Comparison of ENCODE assay signal across 8 mouse cellular contexts in genomic region chr1:136344768-136345453, GRCm38 (mm10). TPM values are rescaled to one million over a fixed set of nuclear protein-coding genes. Genes with fewer than 3 reads are reported as not detected.
DNase-seq lines count a peak whose midpoint lies in the region; ATAC-seq and TF ChIP-seq lines count a peak whose summit lies in the region.

No protein-coding gene starts in this region.

- peak overlapping the region; percentile 93; the same call in 1 of the 2 replicates for H3K27ac ChIP-seq in embryonic facial prominence, embryonic 11.5 days (replicated peaks; ENCODE audit: low read depth, low read length)
- peak overlapping the region; percentile 99 for H3K27ac ChIP-seq in hindbrain, embryonic 15.5 days (replicated peaks)
- peak overlapping the region; percentile 96 for H3K27ac ChIP-seq in liver, postnatal 0 days (ENCODE audit: low read depth)

- peak overlapping the region; percentile 95 for H3K4me3 ChIP-seq in embryonic facial prominence, embryonic 11.5 days (ENCODE audit: low read depth, low read length)
- peak overlapping the region; percentile 99 for H3K4me3 ChIP-seq in hindbrain, embryonic 15.5 days
- peak overlapping the region; percentile 89 for H3K4me3 ChIP-seq in liver, postnatal 0 days (ENCODE audit: low read depth, low read length)

- no peaks in the 10 kb centered on the region for H3K9me3 ChIP-seq in embryonic facial prominence, embryonic 11.5 days (replicated peaks; ENCODE audit: control insufficient read depth, low read length)
- no peaks in the 10 kb centered on the region for H3K9me3 ChIP-seq in hindbrain, embryonic 15.5 days
- H3K9me3 ChIP-seq in liver, postnatal 0 days (ENCODE audit: low read length) = no peaks in the 10 kb centered on the region

- H3K36me3 ChIP-seq in embryonic facial prominence, embryonic 11.5 days (replicated peaks; ENCODE audit: control insufficient read depth, insufficient read depth, low read depth, low read length) = no peaks in the 10 kb centered on the region; the same call in 1 of the 2 replicates
- H3K36me3 ChIP-seq in hindbrain, embryonic 15.5 days = no peaks in the 10 kb centered on the region
- H3K36me3 ChIP-seq in liver, postnatal 0 days (replicated peaks; ENCODE audit: insufficient read depth, low read length) = peaks cover 5% of the 10 kb centered on the region; the same call in 1 of the 2 replicates
- H3K36me3 ChIP-seq in splenic B cell, adult 2 months (ENCODE audit: control insufficient read depth, insufficient read depth, low read length, poor library complexity, severe bottlenecking) = no peaks in the 10 kb centered on the region; the same call in 1 of the 2 replicates

- H3K27me3 ChIP-seq in embryonic facial prominence, embryonic 11.5 days (ENCODE audit: control insufficient read depth, insufficient read depth, low read length) = no peaks in the 10 kb centered on the region
- no peaks in the 10 kb centered on the region for H3K27me3 ChIP-seq in hindbrain, embryonic 15.5 days
- H3K27me3 ChIP-seq in liver, postnatal 0 days (ENCODE audit: insufficient read depth, low read length) = no peaks in the 10 kb centered on the region
- no peaks in the 10 kb centered on the region for H3K27me3 ChIP-seq in splenic B cell, adult 2 months (ENCODE audit: control insufficient read depth, insufficient read depth, low read length, poor library complexity, severe bottlenecking)

- peak overlapping the region; percentile 96 for H3K9ac ChIP-seq in embryonic facial prominence, embryonic 11.5 days (replicated peaks; ENCODE audit: low read length)
- H3K9ac ChIP-seq in hindbrain, embryonic 15.5 days = peak overlapping the region; percentile 92
- H3K9ac ChIP-seq in liver, postnatal 0 days (replicated peaks) = peak overlapping the region; percentile 91

- under 1% methylated on average over 22 of the region's 22 CpGs for WGBS in embryonic facial prominence, embryonic 11.5 days
- under 1% methylated on average over 22 of the region's 22 CpGs for WGBS in hindbrain, embryonic 15.5 days
- 2% methylated on average over 22 of the region's 22 CpGs for WGBS in liver, postnatal 0 days (ENCODE audit: insufficient replicate concordance)

- peaks cover 3% of the 10 kb centered on the region for H3K4me1 ChIP-seq in embryonic facial prominence, embryonic 11.5 days (ENCODE audit: control insufficient read depth, insufficient read depth, low read length)
- H3K4me1 ChIP-seq in hindbrain, embryonic 15.5 days (replicated peaks) = peaks cover 42% of the 10 kb centered on the region
- H3K4me1 ChIP-seq in liver, postnatal 0 days (ENCODE audit: insufficient read depth) = peaks cover 20% of the 10 kb centered on the region

- DNase-seq in layer of hippocampus, adult 11-12 months (ENCODE audit: low spot score) = peak; percentile 33
- no peak for DNase-seq in layer of hippocampus, adult 9-11 months
- DNase-seq in R1 (ENCODE audit: low read depth, low spot score) = peak; percentile 42
- peak; percentile 32 for DNase-seq in embryonic facial prominence, embryonic 11.5 days (ENCODE audit: low spot score)
- no peak for DNase-seq in liver, postnatal 0 days
- peak; percentile 23 for DNase-seq in splenic B cell, adult 2 months (ENCODE audit: low read depth, low spot score)
- DNase-seq in ovary, postnatal 10 days (ENCODE audit: low spot score) = no peak

- TF ChIP-seq CTCF in liver, postnatal 0 days (IDR thresholded peaks at IDR 0.05; ENCODE audit: low read depth) = no peak

- TF ChIP-seq EP300 in liver, postnatal 0 days (IDR thresholded peaks at IDR 0.05; ENCODE audit: low read depth) = no peak

- peak overlapping the region; percentile 72 for H3K4me2 ChIP-seq in embryonic facial prominence, embryonic 11.5 days (ENCODE audit: low read depth, low read length)
- H3K4me2 ChIP-seq in hindbrain, embryonic 15.5 days = peak overlapping the region; percentile 96
- peak overlapping the region; percentile 99 for H3K4me2 ChIP-seq in liver, postnatal 0 days (ENCODE audit: low read depth, low read length)

- no peak for ATAC-seq in embryonic facial prominence, embryonic 11.5 days (replicated peaks; ENCODE audit: insufficient number of reproducible peaks, low FRiP score, low TSS enrichment, low read depth)
- no peak for ATAC-seq in hindbrain, embryonic 15.5 days (ENCODE audit: low FRiP score, low read depth)
- no peak for ATAC-seq in liver, postnatal 0 days

RNA-seq across cellular contexts. Expression of gene Camsap2, which starts 1.0 kb away (rescaled TPM):
- 23.1 and 23.7 TPM in 2 replicates for polyA plus RNA-seq in embryonic facial prominence, embryonic 11.5 days (2014; fragmentation: Nextera tagmentation; extraction: Ambion mirVana)
- 26.7 and 28.9 TPM in 2 replicates for polyA plus RNA-seq in hindbrain, embryonic 15.5 days (2015; fragmentation: Nextera tagmentation; extraction: Ambion mirVana)
- polyA plus RNA-seq in liver, postnatal 0 days (2015; fragmentation: Nextera tagmentation; extraction: Ambion mirVana) = 3.1 and 3.4 TPM in 2 replicates

Comparison
In these comparisons a context has a peak if more than half of its experiments do, and no peak if none do; other contexts are left out.
1. DNase-seq: peak in layer of hippocampus, adult 11-12 months (single experiment), R1 (single experiment), embryonic facial prominence, embryonic 11.5 days (single experiment) and splenic B cell, adult 2 months (single experiment); none in layer of hippocampus, adult 9-11 months (single experiment), liver, postnatal 0 days (single experiment) and ovary, postnatal 10 days (single experiment).
2. Peak in every context shown above with its lines, with median percentiles within 50 percentile points of each other: H3K27ac ChIP-seq, H3K4me2 ChIP-seq, H3K4me3 ChIP-seq and H3K9ac ChIP-seq.